Mouse (Mus musculus) limb, embryonic 14.5 days (tissue): ENCODE measurements at regions not wholly inside any gene's neighbourhood (a gene's known extent, or its start where the extent isn't known, plus 50 kb on each side); places are given as distances from the start of the nearest gene placed in this dataset.

ENCODE experiments used
- ATAC-seq: fragments of 200-750 bp; cut with Nextera tagmentation; 2 replicates; pipeline ENCODE4 v1.8.0; 2017; ENCODE audit warnings: low read depth, moderate number of reproducible peaks, moderate TSS enrichment; ENCODE audit not compliant: low FRiP score
- DNase-seq: peaks from one replicate; pipeline ENCODE4 v3.0.0-alpha.2; 2015; ENCODE audit warnings: low spot score
- H3K27ac ChIP-seq: fragments of 300-500 bp; sonication (generic); replicated peaks from 2 replicates; pipeline ENCODE4 v1.5.1; 2014; ENCODE audit warnings: low read depth, mild to moderate bottlenecking, low read length, moderate library complexity, mixed read lengths
- H3K27me3 ChIP-seq: fragments of 300-500 bp; sonication (generic); 2 replicates; pipeline ENCODE4 v1.6.1; 2014; ENCODE audit warnings: low read length, mixed read lengths; ENCODE audit not compliant: control insufficient read depth, insufficient read depth
- H3K36me3 ChIP-seq: fragments of 300-500 bp; sonication (generic); 2 replicates; pipeline ENCODE4 v1.6.1; 2014; ENCODE audit warnings: mild to moderate bottlenecking, low read length, moderate library complexity, mixed read lengths; ENCODE audit not compliant: control insufficient read depth, insufficient read depth
- H3K4me1 ChIP-seq: fragments of 300-500 bp; sonication (generic); 2 replicates; pipeline ENCODE4 v1.6.1; 2014; ENCODE audit warnings: antibody characterized with exemption, low read length, mixed read lengths; ENCODE audit not compliant: control insufficient read depth, insufficient read depth
- H3K4me2 ChIP-seq: fragments of 300-500 bp; sonication (generic); replicated peaks from 2 replicates; pipeline ENCODE4 v1.6.1; 2014; ENCODE audit warnings: low read depth, mild to moderate bottlenecking, low read length, moderate library complexity; ENCODE audit not compliant: severe bottlenecking
- H3K4me3 ChIP-seq: fragments of 300-500 bp; sonication (generic); replicated peaks from 2 replicates; pipeline ENCODE4 v1.5.1; 2014; ENCODE audit warnings: low read length
- H3K9ac ChIP-seq: fragments of 300-500 bp; sonication (generic); 2 replicates; pipeline ENCODE4 v1.6.1; 2014; ENCODE audit warnings: mild to moderate bottlenecking, low read depth, low read length, moderate library complexity; ENCODE audit not compliant: severe bottlenecking
- H3K9me3 ChIP-seq: fragments of 300-500 bp; sonication (generic); 2 replicates; pipeline ENCODE4 v1.6.1; 2016; ENCODE audit warnings: low read length; ENCODE audit not compliant: control insufficient read depth
- POLR2A ChIP-seq: fragments of 200-500 bp; IDR thresholded peaks from 2 replicates; pipeline ENCODE4 v1.8.0; 2012; ENCODE audit warnings: inconsistent platforms, mild to moderate bottlenecking, moderate library complexity, borderline replicate concordance; ENCODE audit not compliant: insufficient read depth, insufficient read length; ENCODE audit errors: extremely low read depth
- WGBS: fragments of 180-500 bp; shearing (Covaris S2); extraction: QIAGEN DNeasy Blood & Tissue Kit; methylation state at CpG from one replicate; pipeline ENCODE4 v1.1.7; 2014; 5-methylcytosine and 5-hydroxymethylcytosine counted together

DNA sequence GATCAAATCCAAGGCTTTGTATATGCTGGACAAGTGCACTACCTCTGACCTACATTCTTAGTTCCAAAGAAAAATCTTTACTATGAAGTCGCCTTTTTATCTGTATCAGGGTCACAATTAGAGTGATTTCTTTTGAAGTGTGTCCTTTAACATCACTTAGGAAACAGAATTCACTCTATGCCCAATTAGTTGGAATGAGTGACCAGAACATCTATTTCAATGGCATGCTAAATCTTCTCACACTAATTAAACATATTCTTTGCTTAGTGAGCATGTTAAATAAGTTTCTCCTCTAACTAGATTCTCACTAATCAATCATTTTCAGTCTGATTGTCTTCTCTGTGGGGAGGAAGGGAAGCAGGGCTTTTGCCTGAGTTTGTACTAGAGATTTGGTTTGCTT is 84.9 kb downstream of the Arl6ip6 start:
- Histone ChIP-seq H3K9me3 (no peaks in the 10 kb centered on the region), H3K27ac (no peak overlapping the region), H3K4me1 (no peaks in the 10 kb centered on the region), H3K27me3 (no peaks in the 10 kb centered on the region), H3K4me2 (no peak overlapping the region), H3K4me3 (no peak overlapping the region), H3K36me3 (no peaks in the 10 kb centered on the region), H3K9ac (no peak overlapping the region)
- WGBS, result 55% methylated on average over 1 of the region's 1 CpGs
- TF ChIP-seq POLR2A, result no peak
- DNase-seq (no peak), ATAC-seq (no peak)

DNA sequence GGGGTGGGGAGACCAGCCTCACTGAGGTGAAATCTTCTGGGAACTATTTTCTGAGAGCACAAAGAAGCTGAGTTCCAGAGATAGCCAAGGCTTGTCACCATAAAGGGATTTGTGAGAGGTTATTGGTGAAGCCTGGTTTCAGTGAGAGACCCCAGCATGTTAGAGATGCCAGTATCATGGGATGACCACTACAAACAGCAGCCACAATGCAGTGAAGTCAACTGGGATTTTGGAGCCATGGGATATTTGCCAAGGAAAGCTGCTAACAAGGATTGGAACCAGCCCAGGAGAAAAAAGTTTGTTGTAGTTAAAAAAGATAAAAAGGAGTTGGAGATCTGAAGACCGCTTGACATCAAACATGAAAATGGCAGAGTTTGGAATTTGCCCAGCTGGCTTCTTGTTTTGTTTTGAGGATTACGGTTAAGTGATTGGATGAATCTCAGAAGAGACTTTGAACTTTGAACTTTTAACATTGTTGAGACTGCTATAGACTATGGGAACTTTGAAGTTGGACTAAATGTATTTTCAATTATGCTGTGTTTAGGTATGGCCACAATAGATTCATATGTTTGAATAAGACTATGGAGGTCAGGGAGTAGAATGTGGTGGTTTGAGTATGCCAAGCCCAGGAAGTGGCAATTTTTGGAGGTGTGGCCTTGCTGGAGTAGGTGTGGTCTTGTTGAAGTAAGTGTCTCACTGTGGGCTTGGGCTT is 110.3 kb downstream of the Arl6ip6 start:
- no peak for TF ChIP-seq POLR2A
- WGBS, result 85% methylated on average over 2 of the region's 2 CpGs
- H3K9ac ChIP-seq, result no peak overlapping the region
- no peaks in the 10 kb centered on the region for H3K36me3 ChIP-seq
- no peak for DNase-seq
- no peaks in the 10 kb centered on the region for H3K9me3 ChIP-seq
- no peak overlapping the region for H3K4me3 ChIP-seq
- no peaks in the 10 kb centered on the region for H3K4me1 ChIP-seq
- H3K27me3 ChIP-seq, result no peaks in the 10 kb centered on the region
- ATAC-seq, result no peak
- no peak overlapping the region for H3K4me2 ChIP-seq
- no peak overlapping the region for H3K27ac ChIP-seq

DNA sequence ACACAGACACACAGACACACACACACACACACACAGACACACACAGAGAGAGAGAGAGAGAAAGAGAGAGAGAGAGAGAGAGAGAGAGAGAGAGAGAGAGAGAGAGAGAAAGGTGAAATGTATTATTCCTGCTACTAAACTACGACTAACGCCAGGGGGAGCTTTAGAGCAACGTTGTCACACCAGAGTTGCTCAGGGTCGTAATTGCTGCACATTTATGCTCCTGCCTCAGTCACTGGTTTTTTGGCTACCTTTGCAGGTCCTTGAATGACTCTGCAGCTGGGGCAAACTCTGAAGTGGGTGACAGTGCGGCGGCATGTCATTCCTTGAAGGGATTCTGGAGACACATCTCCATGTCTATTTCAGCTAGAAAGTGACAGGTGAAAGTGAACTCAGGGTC is 139.2 kb downstream of the Arl6ip6 start:
- TF ChIP-seq POLR2A, result no peak
- H3K9ac ChIP-seq, result no peak overlapping the region
- H3K4me1 ChIP-seq, result no peaks in the 10 kb centered on the region
- no peak overlapping the region for H3K4me3 ChIP-seq
- no peak overlapping the region for H3K4me2 ChIP-seq
- DNase-seq, result peak; percentile 72
- 29% methylated on average over 6 of the region's 6 CpGs for WGBS
- H3K9me3 ChIP-seq, result no peaks in the 10 kb centered on the region
- ATAC-seq, result no peak
- no peaks in the 10 kb centered on the region for H3K27me3 ChIP-seq
- H3K36me3 ChIP-seq, result no peaks in the 10 kb centered on the region
- no peak overlapping the region for H3K27ac ChIP-seq

DNA sequence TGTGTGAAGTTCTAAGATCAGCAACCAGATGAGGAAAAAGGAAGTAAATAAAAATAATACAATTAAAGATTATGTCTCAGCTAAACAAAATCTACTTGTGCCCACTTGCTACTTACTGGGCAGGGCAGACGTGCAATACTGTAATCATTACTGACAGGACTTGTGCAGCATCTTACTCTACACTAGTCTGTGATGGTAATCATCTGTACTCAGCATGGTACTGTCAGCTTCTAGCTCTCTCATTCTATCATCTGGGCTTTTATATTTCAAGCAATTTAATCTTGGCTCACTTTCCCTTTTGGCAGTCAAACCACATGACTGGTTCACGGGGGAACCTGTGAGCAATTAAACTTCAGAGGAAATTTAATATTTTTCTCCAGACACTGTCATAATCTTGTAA is 167.5 kb downstream of the Arl6ip6 start:
- H3K4me1 ChIP-seq, result no peaks in the 10 kb centered on the region
- DNase-seq, result peak; percentile 36
- 27% methylated on average over 2 of the region's 2 CpGs for WGBS
- H3K9ac ChIP-seq, result no peak overlapping the region
- no peaks in the 10 kb centered on the region for H3K9me3 ChIP-seq
- H3K36me3 ChIP-seq, result no peaks in the 10 kb centered on the region
- no peak for ATAC-seq
- no peak for TF ChIP-seq POLR2A
- H3K4me3 ChIP-seq, result no peak overlapping the region
- H3K27me3 ChIP-seq, result no peaks in the 10 kb centered on the region
- H3K27ac ChIP-seq, result no peak overlapping the region
- H3K4me2 ChIP-seq, result no peak overlapping the region

DNA sequence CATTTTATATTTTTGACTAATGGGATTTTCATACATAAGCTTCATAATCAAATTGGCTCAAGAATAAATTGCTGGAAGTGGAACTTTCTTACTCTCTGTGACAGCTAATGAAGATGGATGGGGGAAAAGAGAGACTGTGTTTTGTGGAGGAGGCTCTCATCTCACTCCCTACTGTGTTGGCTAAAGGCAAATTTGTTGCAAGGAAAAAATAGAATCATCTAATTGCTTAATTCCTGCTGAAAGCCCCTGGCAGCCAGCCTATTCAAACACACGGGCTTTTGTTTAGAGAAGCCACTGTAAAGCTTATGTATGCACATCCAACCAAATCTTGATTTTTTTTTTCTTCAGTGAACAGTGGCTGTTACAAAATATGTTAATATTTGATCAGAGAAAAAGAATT is 190.8 kb downstream of the Arl6ip6 start:
- DNase-seq (no peak), ATAC-seq (no peak)
- Histone ChIP-seq H3K27me3 (no peaks in the 10 kb centered on the region), H3K36me3 (no peaks in the 10 kb centered on the region), H3K4me2 (no peak overlapping the region), H3K27ac (no peak overlapping the region), H3K4me3 (no peak overlapping the region), H3K9ac (no peak overlapping the region), H3K4me1 (no peaks in the 10 kb centered on the region), H3K9me3 (no peaks in the 10 kb centered on the region)
- WGBS, result 38% methylated on average over 1 of the region's 1 CpGs
- no peak for TF ChIP-seq POLR2A

DNA sequence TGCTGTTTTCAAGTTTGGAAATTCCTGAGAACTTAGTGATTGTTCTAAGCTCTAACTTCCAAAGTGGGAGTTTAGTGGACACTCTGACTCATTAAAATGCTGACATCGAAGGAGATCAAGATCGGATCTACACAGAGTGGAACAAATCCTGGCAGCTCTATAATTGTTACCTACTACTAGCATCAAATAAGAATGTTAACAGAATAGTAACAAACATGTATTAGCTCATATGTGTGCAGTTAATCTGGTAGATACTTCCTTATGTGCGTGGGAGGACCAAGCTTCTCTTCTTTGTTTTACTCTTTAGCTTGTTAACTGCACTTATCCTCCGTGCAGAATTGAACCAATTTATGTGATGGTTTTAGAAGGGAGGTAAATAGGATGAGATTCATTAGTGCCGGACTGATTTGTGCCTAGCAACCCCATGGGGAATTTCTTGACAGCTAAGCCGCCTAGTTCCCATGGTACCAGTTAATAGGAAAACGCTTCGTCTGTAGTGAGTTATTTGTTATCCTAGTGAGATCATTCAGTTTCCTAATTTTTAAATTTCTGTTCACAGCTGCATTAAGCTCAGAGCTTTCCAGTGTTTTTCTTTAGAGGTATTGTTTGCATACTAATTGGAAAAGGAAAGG is 193.1 kb downstream of the Arl6ip6 start:
- Histone ChIP-seq H3K9me3 (no peaks in the 10 kb centered on the region), H3K27me3 (no peaks in the 10 kb centered on the region), H3K4me3 (no peak overlapping the region), H3K4me2 (no peak overlapping the region), H3K36me3 (no peaks in the 10 kb centered on the region), H3K9ac (no peak overlapping the region), H3K4me1 (no peaks in the 10 kb centered on the region), H3K27ac (no peak overlapping the region)
- no peak for ATAC-seq
- TF ChIP-seq POLR2A, result no peak
- WGBS, result 40% methylated on average over 8 of the region's 8 CpGs
- no peak for DNase-seq
